ENCODE assay signal across 25 mouse cellular contexts in genomic region chr14:76329983-76330382, GRCm38 (mm10).
DNase-seq lines count a peak whose midpoint lies in the region; ATAC-seq and TF ChIP-seq lines count a peak whose summit lies in the region.
"Had no signal": no experiment of that assay in that cellular context is flagged by ENCODE, and none has a peak within 500 bp of the region (broad histone marks: within the 10 kb centered on the region; RNA-seq: fewer than 3 reads in every experiment).

No protein-coding gene starts in this region.

- no peak overlapping the region for H3K4me2 ChIP-seq in lung, postnatal 0 days (replicated peaks; ENCODE audit: low read depth, low read length)
- H3K4me2 ChIP-seq: heart, embryonic 15.5 days; hindbrain, embryonic 15.5 days; lung, embryonic 14.5 days; midbrain, embryonic 13.5 days; neural tube, embryonic 13.5 days; stomach, embryonic 15.5 days had no signal

- H3K9me3 ChIP-seq in lung, postnatal 0 days (ENCODE audit: low read length) = no peaks in the 10 kb centered on the region
- no peaks in the 10 kb centered on the region for H3K9me3 ChIP-seq in heart, embryonic 10.5 days
- H3K9me3 ChIP-seq: embryonic facial prominence, embryonic 10.5 days; heart, embryonic 15.5 days; hindbrain, embryonic 15.5 days; midbrain, embryonic 13.5 days; neural tube, embryonic 13.5 days; stomach, embryonic 15.5 days had no signal

- 74% methylated on average over 5 of the region's 5 CpGs for WGBS in lung, postnatal 0 days
- 74% methylated on average over 5 of the region's 5 CpGs for WGBS in heart, embryonic 10.5 days

- no peak for TF ChIP-seq CTCF in lung, postnatal 0 days (IDR thresholded peaks at IDR 0.05)

- peak; percentile 59 for DNase-seq in heart, adult 11 months
- no peak for DNase-seq in heart, adult 18-20 months
- DNase-seq in lung, postnatal 0 days (ENCODE audit: low spot score) = peak; percentile 13
- DNase-seq in lung, postnatal 10 days = no peak
- no peak for DNase-seq in embryo, embryonic 11 days
- no peak for DNase-seq in heart, embryonic 10.5 days (ENCODE audit: low spot score)
- DNase-seq: adrenal gland, postnatal 25 days; cerebellum, adult 9-10 months; gastrocnemius, postnatal 10 days; heart, postnatal 36 days; kidney, postnatal 25 days; lung, embryonic 14.5 days; thymus, postnatal 4 days had no signal

- H3K27ac ChIP-seq in lung, postnatal 0 days (ENCODE audit: low read length) = no peak overlapping the region
- H3K27ac ChIP-seq in heart, embryonic 10.5 days = no peak overlapping the region
- H3K27ac ChIP-seq: embryonic facial prominence, embryonic 10.5 days; heart, embryonic 15.5 days; hindbrain, embryonic 15.5 days; layer of hippocampus, adult 2 months; midbrain, embryonic 13.5 days; neural tube, embryonic 13.5 days; stomach, embryonic 15.5 days had no signal

- ATAC-seq in lung, postnatal 0 days = no peak
- 0 out of 2 replicates have a peak, but pooled peaks have one; percentile 42 for ATAC-seq in common myeloid progenitor, adult 5-6 weeks (replicated peaks; ENCODE audit: low read depth, poor library complexity, severe bottlenecking)
- ATAC-seq in monocyte, adult 5-6 weeks (replicated peaks; ENCODE audit: insufficient number of reproducible peaks, low FRiP score, low TSS enrichment, poor library complexity, severe bottlenecking) = peak; percentile 47; the same call in 1 of the 2 replicates
- ATAC-seq: activated CD4-positive, CD25-positive, alpha-beta regulatory T cell, adult 4 months; forebrain, embryonic 16.5 days; intestine, embryonic 16.5 days; midbrain, embryonic 13.5 days had no signal

- H3K36me3 ChIP-seq in lung, postnatal 0 days (ENCODE audit: insufficient read depth, low read length) = no peaks in the 10 kb centered on the region
- no peaks in the 10 kb centered on the region for H3K36me3 ChIP-seq in heart, embryonic 10.5 days
- H3K36me3 ChIP-seq: embryonic facial prominence, embryonic 10.5 days; heart, embryonic 15.5 days; hindbrain, embryonic 15.5 days; midbrain, embryonic 13.5 days; neural tube, embryonic 13.5 days; stomach, embryonic 15.5 days had no signal

- no peaks in the 10 kb centered on the region for H3K4me1 ChIP-seq in lung, postnatal 0 days (ENCODE audit: insufficient read depth, low read depth, low read length)
- peaks cover 16% of the 10 kb centered on the region; the same call in 1 of the 2 replicates for H3K4me1 ChIP-seq in heart, embryonic 10.5 days
- H3K4me1 ChIP-seq: heart, embryonic 15.5 days; stomach, embryonic 15.5 days had no signal

- H3K9ac ChIP-seq in lung, postnatal 0 days (replicated peaks; ENCODE audit: low read depth) = no peak overlapping the region
- H3K9ac ChIP-seq: heart, embryonic 15.5 days; hindbrain, embryonic 15.5 days; lung, embryonic 14.5 days; midbrain, embryonic 13.5 days; neural tube, embryonic 13.5 days; stomach, embryonic 15.5 days had no signal

- no peak for TF ChIP-seq EP300 in lung, postnatal 0 days (IDR thresholded peaks at IDR 0.05)

- H3K4me3 ChIP-seq in lung, postnatal 0 days (ENCODE audit: low read depth, low read length) = no peak overlapping the region
- H3K4me3 ChIP-seq in heart, embryonic 10.5 days = no peak overlapping the region
- H3K4me3 ChIP-seq: embryonic facial prominence, embryonic 10.5 days; heart, embryonic 15.5 days; hindbrain, embryonic 15.5 days; layer of hippocampus, adult 2 months; midbrain, embryonic 13.5 days; neural tube, embryonic 13.5 days; stomach, embryonic 15.5 days had no signal

- no peaks in the 10 kb centered on the region for H3K27me3 ChIP-seq in lung, postnatal 0 days (replicated peaks; ENCODE audit: insufficient read depth, low read length)
- H3K27me3 ChIP-seq in heart, embryonic 10.5 days (ENCODE audit: insufficient read depth, poor library complexity, severe bottlenecking) = no peaks in the 10 kb centered on the region
- H3K27me3 ChIP-seq: heart, embryonic 15.5 days; hindbrain, embryonic 15.5 days; midbrain, embryonic 13.5 days; neural tube, embryonic 13.5 days; stomach, embryonic 15.5 days had no signal

Comparison
In these comparisons a context has a peak if more than half of its experiments do, and no peak if none do; other contexts are left out.
1. DNase-seq: peak in heart, adult 11 months (single experiment) and lung, postnatal 0 days (single experiment); none in heart, adult 18-20 months (0 of 2), lung, postnatal 10 days (single experiment), embryo, embryonic 11 days (single experiment) and heart, embryonic 10.5 days (single experiment).